Mouse (Mus musculus): Measurements from ENCODE around the gene Ankrd61. TPM values are rescaled to one million over a fixed set of nuclear protein-coding genes. Genes with fewer than 3 reads are reported as not detected.

Gene Ankrd61
- polyA plus RNA-seq, 1 experiment: 0.31 TPM

DNA sequence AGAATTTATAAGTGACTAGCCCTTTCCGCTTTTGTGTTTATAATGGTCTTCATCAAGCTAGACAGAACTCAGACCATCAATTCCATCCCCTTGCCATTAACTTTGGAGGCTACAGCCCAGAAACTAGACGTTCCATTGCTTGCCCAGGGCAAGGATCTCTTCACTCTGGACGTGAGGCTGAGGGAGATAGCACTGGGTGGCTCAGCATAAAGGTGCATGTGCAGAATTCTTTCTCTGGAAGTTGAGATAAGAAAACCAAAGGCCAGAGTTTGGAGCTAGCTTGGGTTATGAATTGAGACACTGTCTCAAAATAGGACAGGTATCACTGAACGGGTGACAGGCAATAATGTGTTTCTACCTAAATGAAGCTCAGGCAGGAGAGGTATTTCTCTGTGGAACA is 6.3 kb upstream of the Ankrd61 start:
- TF ChIP-seq POLR2A (IDR thresholded peaks at IDR 0.05; ENCODE audit: extremely low read depth, insufficient read depth, low read length) (no peak), CTCF (IDR thresholded peaks at IDR 0.05; ENCODE audit: extremely low read depth, insufficient read depth, low read length) (no peak)
- peaks cover 3% of the 10 kb centered on the region; the same call in 1 of the 2 replicates for H3K4me1 ChIP-seq (ENCODE audit: control insufficient read depth, insufficient read depth, low read length)
- no peak overlapping the region for H3K27ac ChIP-seq (ENCODE audit: insufficient read depth, low read length)
- H3K4me3 ChIP-seq (ENCODE audit: insufficient read depth, low read length): no peak overlapping the region

DNA sequence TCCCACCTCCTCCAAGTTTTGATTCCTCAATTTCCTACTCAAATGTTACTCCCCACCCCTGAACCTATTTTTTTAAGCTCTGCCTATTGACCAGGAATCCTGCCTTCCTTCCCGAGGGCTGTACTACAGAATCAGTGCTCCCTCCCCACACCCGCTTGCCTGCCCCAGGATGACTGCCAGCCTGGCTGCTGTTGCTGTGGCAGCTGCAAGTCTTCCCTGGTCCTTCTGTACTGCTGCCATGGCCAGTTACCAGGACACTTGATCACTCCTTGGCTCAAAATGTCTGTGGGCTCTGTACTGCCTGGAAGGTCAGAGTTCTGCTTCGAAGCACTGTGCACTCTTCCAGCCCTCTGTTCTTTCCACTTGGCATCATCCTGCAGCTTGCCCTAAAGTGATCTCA is 4.6 kb upstream of the Ankrd61 start:
- H3K4me3 ChIP-seq (ENCODE audit: insufficient read depth, low read length): no peak overlapping the region
- TF ChIP-seq CTCF (IDR thresholded peaks at IDR 0.05; ENCODE audit: extremely low read depth, insufficient read depth, low read length): no peak
- no peak for TF ChIP-seq POLR2A (IDR thresholded peaks at IDR 0.05; ENCODE audit: extremely low read depth, insufficient read depth, low read length)
- H3K4me1 ChIP-seq (ENCODE audit: control insufficient read depth, insufficient read depth, low read length): 0 out of 2 replicates have a peak, but pooled peaks cover 1% of the 10 kb centered on the region
- H3K27ac ChIP-seq (ENCODE audit: insufficient read depth, low read length): no peak overlapping the region

DNA sequence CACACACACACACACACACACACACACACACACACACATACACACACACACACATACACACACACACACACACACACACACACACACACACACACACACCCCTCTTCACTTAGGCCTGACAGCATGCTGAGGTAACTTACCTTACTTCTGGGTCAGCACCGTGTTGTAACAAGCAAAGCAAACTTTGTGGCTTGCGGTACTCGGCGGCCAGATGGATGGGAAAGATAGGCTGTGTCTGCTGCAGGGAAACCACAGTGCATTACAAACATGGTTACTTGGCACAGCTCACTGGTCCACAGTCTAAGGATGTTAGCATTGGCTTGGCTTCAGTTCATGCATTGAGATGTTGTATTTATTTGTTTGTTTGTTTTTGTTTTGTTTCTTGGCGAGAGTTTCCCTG is 4.1 kb downstream of the Ankrd61 start:
- TF ChIP-seq POLR2A (IDR thresholded peaks at IDR 0.05; ENCODE audit: extremely low read depth, insufficient read depth, low read length) (no peak), CTCF (IDR thresholded peaks at IDR 0.05; ENCODE audit: extremely low read depth, insufficient read depth, low read length) (no peak)

DNA sequence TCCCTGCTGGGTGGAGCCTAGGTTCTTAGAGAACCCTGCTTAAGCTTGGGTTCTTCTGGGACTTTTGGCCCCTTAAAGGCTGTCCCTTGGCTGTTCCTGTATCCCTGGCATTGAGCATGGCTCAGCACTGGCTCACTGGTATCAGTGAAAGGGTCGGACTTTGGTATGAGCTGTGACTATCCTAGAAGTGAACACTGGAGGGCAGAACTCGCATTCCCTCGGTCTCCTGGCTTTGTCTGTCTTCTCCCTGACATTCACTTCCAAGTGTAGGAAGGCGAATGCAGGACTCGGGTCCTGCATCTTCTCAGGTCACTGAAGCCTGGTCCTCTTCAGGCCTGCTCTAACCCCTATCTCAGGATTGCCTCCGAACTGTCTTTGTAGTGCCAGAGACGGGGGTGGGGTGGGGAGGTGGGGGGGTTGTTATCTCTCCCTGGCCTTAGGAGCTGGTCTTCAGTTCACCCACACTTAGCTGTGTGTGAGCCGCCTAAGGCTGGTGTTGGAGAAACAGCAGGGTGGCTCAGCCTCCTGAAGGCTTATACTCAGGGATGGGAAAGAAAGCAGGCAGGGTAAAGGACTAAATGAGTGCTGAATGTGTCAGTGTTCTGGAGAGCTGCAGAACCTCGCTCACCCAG is 5.1 kb downstream of the Ankrd61 start:
- no peak overlapping the region for H3K27ac ChIP-seq (ENCODE audit: insufficient read depth, low read length)
- no peak for TF ChIP-seq POLR2A (IDR thresholded peaks at IDR 0.05; ENCODE audit: extremely low read depth, insufficient read depth, low read length)
- peak; percentile 43 for TF ChIP-seq CTCF (IDR thresholded peaks at IDR 0.05; ENCODE audit: extremely low read depth, insufficient read depth, low read length)
- H3K4me1 ChIP-seq (ENCODE audit: control insufficient read depth, insufficient read depth, low read length): peaks cover 2% of the 10 kb centered on the region; the same call in 1 of the 2 replicates
- H3K4me3 ChIP-seq (ENCODE audit: insufficient read depth, low read length): no peak overlapping the region

More for the DNA sequence above, 4.1 kb downstream of the Ankrd61 start:
- Histone ChIP-seq H3K27ac (ENCODE audit: insufficient read depth, low read length) (no peak overlapping the region), H3K4me3 (ENCODE audit: insufficient read depth, low read length) (no peak overlapping the region), H3K4me1 (ENCODE audit: control insufficient read depth, insufficient read depth, low read length) (peaks cover 2% of the 10 kb centered on the region; the same call in 1 of the 2 replicates)

DNA sequence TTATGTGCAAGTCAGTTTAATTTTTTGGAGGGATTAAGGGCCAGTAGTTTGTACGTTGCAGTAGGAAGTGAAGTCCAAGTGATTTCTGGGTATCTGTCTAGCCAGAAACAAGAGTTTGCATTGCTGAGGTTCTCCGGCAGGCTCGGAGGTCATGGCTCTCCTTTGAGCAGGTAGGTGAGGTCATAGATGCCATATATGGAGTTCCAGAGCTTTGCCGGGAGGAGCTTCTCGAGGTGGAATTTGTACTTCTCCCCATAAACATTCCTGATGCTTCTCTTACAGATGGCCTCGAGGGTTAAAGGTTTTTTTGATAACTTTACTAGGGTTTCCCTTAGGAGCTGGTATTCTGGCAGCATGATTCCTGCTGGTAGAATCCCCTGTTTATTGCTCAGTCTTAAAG is 6.7 kb downstream of the Ankrd61 start:
- Histone ChIP-seq H3K27ac (ENCODE audit: insufficient read depth, low read length) (no peak overlapping the region), H3K4me1 (ENCODE audit: control insufficient read depth, insufficient read depth, low read length) (no peaks in the 10 kb centered on the region), H3K4me3 (ENCODE audit: insufficient read depth, low read length) (no peak overlapping the region)
- TF ChIP-seq CTCF (IDR thresholded peaks at IDR 0.05; ENCODE audit: extremely low read depth, insufficient read depth, low read length): no peak
- TF ChIP-seq POLR2A (IDR thresholded peaks at IDR 0.05; ENCODE audit: extremely low read depth, insufficient read depth, low read length): no peak

DNA sequence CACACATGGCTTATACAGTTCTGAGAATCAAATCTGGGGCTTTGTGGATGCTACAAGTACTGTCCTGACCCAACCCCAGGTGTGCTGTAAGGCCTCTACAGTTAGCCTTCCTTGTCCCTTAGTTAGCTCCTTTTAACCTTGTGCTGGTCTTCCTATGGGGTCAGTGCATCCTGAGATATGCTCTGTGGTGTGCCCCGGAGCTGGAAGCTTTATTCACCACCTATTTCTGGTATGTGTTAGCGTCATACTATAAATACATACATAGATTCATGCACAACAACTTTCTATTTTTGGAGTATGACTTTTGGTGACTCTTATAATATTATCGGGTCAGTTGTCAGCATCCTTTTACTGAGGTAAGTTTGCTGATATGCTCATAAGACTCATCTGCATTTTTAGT is 12.2 kb downstream of the Ankrd61 start:
- no peak overlapping the region for H3K27ac ChIP-seq (ENCODE audit: insufficient read depth, low read length)
- TF ChIP-seq CTCF (IDR thresholded peaks at IDR 0.05; ENCODE audit: extremely low read depth, insufficient read depth, low read length) (no peak), POLR2A (IDR thresholded peaks at IDR 0.05; ENCODE audit: extremely low read depth, insufficient read depth, low read length) (no peak)
- no peak overlapping the region for H3K4me3 ChIP-seq (ENCODE audit: insufficient read depth, low read length)
- no peaks in the 10 kb centered on the region for H3K4me1 ChIP-seq (ENCODE audit: control insufficient read depth, insufficient read depth, low read length)

DNA sequence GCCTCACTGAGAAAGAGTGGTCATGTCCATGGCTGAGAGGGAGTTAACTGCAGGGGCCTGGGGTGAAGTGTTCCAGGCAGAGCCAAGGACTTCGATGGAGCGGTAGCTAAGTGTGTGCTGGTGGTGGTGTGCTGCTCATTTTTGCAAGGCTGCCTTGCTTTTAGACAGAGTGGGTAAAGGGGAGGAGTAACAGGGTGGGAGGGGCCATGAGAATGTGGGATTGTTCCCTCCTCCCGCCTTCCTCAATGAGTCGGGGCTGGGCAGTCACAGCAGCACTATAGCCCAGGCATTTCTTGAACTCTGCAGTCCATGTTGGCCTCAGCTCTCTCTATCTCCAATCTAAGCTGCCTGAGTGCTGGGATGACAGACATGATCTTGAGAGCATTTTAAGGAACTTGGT is 22.9 kb downstream of the Ankrd61 start:
- H3K4me1 ChIP-seq (ENCODE audit: control insufficient read depth, insufficient read depth, low read length): no peaks in the 10 kb centered on the region
- TF ChIP-seq POLR2A (IDR thresholded peaks at IDR 0.05; ENCODE audit: extremely low read depth, insufficient read depth, low read length) (no peak), CTCF (IDR thresholded peaks at IDR 0.05; ENCODE audit: extremely low read depth, insufficient read depth, low read length) (no peak)
- H3K4me3 ChIP-seq (ENCODE audit: insufficient read depth, low read length): no peak overlapping the region

DNA sequence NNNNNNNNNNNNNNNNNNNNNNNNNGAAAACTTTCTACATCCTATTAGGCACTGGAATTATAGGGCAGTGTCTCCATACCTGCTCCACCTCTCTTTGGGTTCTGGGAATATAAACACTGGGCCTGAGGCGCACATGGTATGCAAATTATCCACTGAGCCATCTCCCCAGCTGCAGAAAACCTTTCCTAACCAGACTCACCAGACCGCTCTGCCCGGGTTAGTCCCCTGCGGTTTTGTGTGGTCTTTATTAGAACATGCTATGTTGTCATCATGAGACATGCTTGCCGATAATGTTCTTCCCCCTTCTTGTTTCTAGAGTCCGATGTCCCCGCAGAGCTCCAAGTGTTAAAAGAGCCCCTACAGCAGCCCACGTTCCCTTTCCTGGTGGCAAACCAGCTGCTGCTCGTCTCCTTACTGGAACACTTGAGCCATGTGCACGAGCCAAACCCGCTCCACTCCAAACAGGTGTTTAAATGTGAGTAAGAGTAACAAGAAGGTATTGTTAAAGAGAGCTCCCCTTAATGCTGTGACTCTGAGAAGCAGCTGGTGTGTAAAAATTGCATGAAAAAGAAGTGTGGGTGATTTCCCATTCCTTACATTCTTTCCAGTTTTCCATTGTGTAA is 25.8 kb downstream of the Ankrd61 start:
- no peaks in the 10 kb centered on the region for H3K4me1 ChIP-seq (ENCODE audit: control insufficient read depth, insufficient read depth, low read length)
- TF ChIP-seq POLR2A (IDR thresholded peaks at IDR 0.05; ENCODE audit: extremely low read depth, insufficient read depth, low read length) (no peak), CTCF (IDR thresholded peaks at IDR 0.05; ENCODE audit: extremely low read depth, insufficient read depth, low read length) (no peak)
- H3K4me3 ChIP-seq (ENCODE audit: insufficient read depth, low read length): no peak overlapping the region
- H3K27ac ChIP-seq (ENCODE audit: insufficient read depth, low read length): no peak overlapping the region

More for the DNA sequence above, 22.9 kb downstream of the Ankrd61 start:
- no peak overlapping the region for H3K27ac ChIP-seq (ENCODE audit: insufficient read depth, low read length)

Other genes with a start within 250 kb of the Ankrd61 start
- gene Usp42, start 165.4 kb downstream of the Ankrd61 start, polyA plus RNA-seq (2012; rRNA removed): 10.9 and 12.4 TPM in 2 replicates
- gene Eif2ak1, start 79.9 kb downstream of the Ankrd61 start, polyA plus RNA-seq (2012; rRNA removed): 36.2 and 36.4 TPM in 2 replicates
- 56.0 and 58.3 TPM in 2 replicates for gene Aimp2, start 12.2 kb upstream of the Ankrd61 start, polyA plus RNA-seq (2012; rRNA removed)
- gene Pms2, start 12.3 kb upstream of the Ankrd61 start, polyA plus RNA-seq (2012; rRNA removed): 14.9 and 18.2 TPM in 2 replicates
- gene Gm42421, start 30.5 kb upstream of the Ankrd61 start, polyA plus RNA-seq (2012; rRNA removed): 3.1 and 4.2 TPM in 2 replicates
- gene Rsph10b, start 35.4 kb upstream of the Ankrd61 start, polyA plus RNA-seq (2012; rRNA removed): 15.2 TPM in 2 replicates
- gene Ccz1, start 117.2 kb upstream of the Ankrd61 start, polyA plus RNA-seq (2012; rRNA removed): 36.2 and 37.4 TPM in 2 replicates
- 1.8 TPM in 2 replicates for gene Ocm, start 129.0 kb upstream of the Ankrd61 start, polyA plus RNA-seq (2012; rRNA removed)
- gene Lmtk2, start 202.8 kb upstream of the Ankrd61 start, polyA plus RNA-seq (2012; rRNA removed): 68.2 and 69.3 TPM in 2 replicates